8 mouse cellular contexts compared by ENCODE assay signal in the genomic region with DNA sequence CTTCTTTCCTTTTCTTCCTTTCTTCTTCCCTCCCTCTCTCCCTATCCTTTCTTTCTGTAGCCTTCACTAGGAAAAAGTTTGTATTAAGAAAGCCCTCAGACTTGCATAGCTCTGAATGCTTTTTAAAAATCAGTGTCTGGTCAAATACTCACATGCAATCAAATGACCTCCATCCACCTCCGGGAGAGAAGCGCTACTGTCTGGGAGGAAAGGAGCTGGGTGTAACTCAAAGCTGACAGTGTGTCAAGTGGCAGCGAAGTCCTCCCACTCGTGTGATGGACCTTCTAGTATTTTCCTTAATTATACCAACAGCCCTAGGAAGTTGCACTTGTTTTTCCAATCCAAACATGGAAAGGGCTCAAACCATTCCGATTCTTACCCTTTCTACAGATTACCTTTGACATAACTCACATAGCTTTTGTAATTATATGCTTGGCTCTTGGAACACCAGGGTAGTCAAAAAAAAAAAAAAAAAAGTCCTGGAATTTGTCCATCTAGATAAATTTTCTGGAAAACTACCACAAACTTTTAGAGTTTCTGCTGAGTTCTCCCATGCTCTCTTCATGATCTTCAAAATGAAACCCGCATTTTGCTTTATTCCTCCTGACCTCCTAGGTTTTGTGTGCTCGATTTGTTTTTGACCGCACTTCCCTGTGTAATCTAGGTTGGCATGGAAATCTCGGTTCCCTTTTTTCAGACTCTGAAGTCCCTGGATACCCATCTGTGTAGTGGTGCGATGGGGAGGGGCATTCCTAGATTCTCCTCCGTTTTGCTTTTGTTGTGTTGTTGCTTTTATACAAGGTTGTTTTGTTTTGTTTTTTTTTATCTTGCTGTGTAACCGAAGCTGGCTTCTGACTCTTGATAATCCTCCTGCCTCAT. TPM values are rescaled to one million over a fixed set of nuclear protein-coding genes. Genes with fewer than 3 reads are reported as not detected.
DNase-seq lines count a peak whose midpoint lies in the region; ATAC-seq and TF ChIP-seq lines count a peak whose summit lies in the region.

St3gal6 (minus strand) TSS at position 272 of the 879 bp plus-strand sequence.

- H3K4me3 ChIP-seq in layer of hippocampus, adult 2 months = peak within 1 kb of the TSS; percentile 84
- peak within 1 kb of the TSS; percentile 81 for H3K4me3 ChIP-seq in intestine, embryonic 15.5 days (replicated peaks)
- peak within 1 kb of the TSS; percentile 78 for H3K4me3 ChIP-seq in midbrain, embryonic 14.5 days (replicated peaks; ENCODE audit: low read depth, low read length)

- H3K4me2 ChIP-seq in intestine, embryonic 15.5 days (replicated peaks) = peak within 1 kb of the TSS; percentile 94
- peak within 1 kb of the TSS; percentile 95 for H3K4me2 ChIP-seq in midbrain, embryonic 14.5 days (ENCODE audit: low read length)

- TF ChIP-seq CTCF in layer of hippocampus, adult 2 months (conservative IDR thresholded peaks at IDR 0.05) = no peak

- peaks cover 5% of the 10 kb centered on the region; the same call in 1 of the 2 replicates for H3K4me1 ChIP-seq in intestine, embryonic 15.5 days (replicated peaks)
- no peaks in the 10 kb centered on the region for H3K4me1 ChIP-seq in midbrain, embryonic 14.5 days (ENCODE audit: control insufficient read depth, insufficient read depth, low read length)

- no peaks in the 10 kb centered on the region for H3K27me3 ChIP-seq in intestine, embryonic 15.5 days (replicated peaks)
- peaks cover 4% of the 10 kb centered on the region; the same call in 1 of the 2 replicates for H3K27me3 ChIP-seq in midbrain, embryonic 14.5 days (ENCODE audit: control insufficient read depth, insufficient read depth, low read length)

- intact Hi-C loops in gastrocnemius, postnatal 36 days (cut with DNase I) = loop anchor here (5.0 kb wide), 2 partner anchors 37 to 98 kb away; no protein-coding TSS in a partner anchor

- ATAC-seq in intestine, embryonic 15.5 days = no peak
- ATAC-seq in midbrain, embryonic 14.5 days (ENCODE audit: low FRiP score, low TSS enrichment) = no peak

- H3K9ac ChIP-seq in intestine, embryonic 15.5 days = peak within 1 kb of the TSS; percentile 81
- peak within 1 kb of the TSS; percentile 73 for H3K9ac ChIP-seq in midbrain, embryonic 14.5 days (replicated peaks; ENCODE audit: low read length)

- DNase-seq in layer of hippocampus, adult 2 months (ENCODE audit: low spot score in 2 of 2) = no peak
- no peak for DNase-seq in layer of hippocampus, adult 9-11 months
- DNase-seq in adrenal gland, postnatal 4 days (ENCODE audit: low spot score in 2 of 2) = no peak
- DNase-seq in gastrocnemius, postnatal 36 days = no peak
- DNase-seq in midbrain, embryonic 14.5 days = no peak
- no peak for DNase-seq in spleen, adult 18-20 months
- DNase-seq in thymus, postnatal 4 days = no peak

- 83% methylated on average over 12 of the region's 12 CpGs for WGBS in intestine, embryonic 15.5 days
- WGBS in midbrain, embryonic 14.5 days = 90% methylated on average over 12 of the region's 12 CpGs

- peak within 1 kb of the TSS; percentile 92 for H3K27ac ChIP-seq in layer of hippocampus, adult 2 months
- peak within 1 kb of the TSS; percentile 76 for H3K27ac ChIP-seq in intestine, embryonic 15.5 days
- peak within 1 kb of the TSS; percentile 66 for H3K27ac ChIP-seq in midbrain, embryonic 14.5 days (replicated peaks; ENCODE audit: low read depth, low read length)

- no peaks in the 10 kb centered on the region for H3K9me3 ChIP-seq in intestine, embryonic 15.5 days
- peaks cover 9% of the 10 kb centered on the region for H3K9me3 ChIP-seq in midbrain, embryonic 14.5 days (ENCODE audit: control insufficient read depth, low read length)

- no peaks in the 10 kb centered on the region for H3K36me3 ChIP-seq in intestine, embryonic 15.5 days
- no peaks in the 10 kb centered on the region for H3K36me3 ChIP-seq in midbrain, embryonic 14.5 days (ENCODE audit: control insufficient read depth, insufficient read depth, low read length)

RNA-seq across cellular contexts. Expression of gene St3gal6, which starts in this region (rescaled TPM):
- total RNA-seq in layer of hippocampus, adult 2 months (2021) = 10 to 100 TPM; 13.0 to 17.4 TPM
- total RNA-seq in adrenal gland, postnatal 4 days (2021) = 10 to 100 TPM; 12.1 to 20.3 TPM
- total RNA-seq in gastrocnemius, postnatal 36 days (2021) = 100 to 1,000 TPM; 133 to 134 TPM
- 18.9 and 19.3 TPM in 2 replicates for polyA plus RNA-seq in intestine, embryonic 15.5 days (2015; fragmentation: Nextera tagmentation; extraction: Ambion mirVana)
- polyA plus RNA-seq in midbrain, embryonic 14.5 days (2014; fragmentation: Nextera tagmentation; extraction: Ambion mirVana) = 8.3 and 8.5 TPM in 2 replicates

Comparison
In these comparisons a context has a peak if more than half of its experiments do, and no peak if none do; other contexts are left out.
1. RNA of gene St3gal6 (total RNA-seq): 133 to 134 TPM in gastrocnemius, postnatal 36 days; 12.1 to 20.3 TPM in adrenal gland, postnatal 4 days and 13.0 to 17.4 TPM in layer of hippocampus, adult 2 months; every median in the first group is over 4 times any median in the second.
2. Peak in every context shown above with its lines, with median percentiles within 50 percentile points of each other: H3K27ac ChIP-seq and H3K4me3 ChIP-seq.